Mouse (Mus musculus) hindbrain, embryonic 15.5 days (tissue): ENCODE results near the gene Mdk. TPM values are rescaled to one million over a fixed set of nuclear protein-coding genes. Genes with fewer than 3 reads are reported as not detected.

Source experiments
- ATAC-seq: fragments of 200-750 bp; cut with Nextera tagmentation; 2 replicates; pipeline ENCODE4 v1.8.0; 2017; ENCODE audit warnings: low read depth, moderate number of reproducible peaks, moderate TSS enrichment; ENCODE audit not compliant: low FRiP score
- H3K27ac ChIP-seq: fragments of 300-500 bp; sonication (generic); replicated peaks from 2 replicates; pipeline ENCODE4 v1.5.1; 2015; ENCODE audit warnings: mild to moderate bottlenecking, inconsistent platforms
- H3K27me3 ChIP-seq: fragments of 300-500 bp; sonication (generic); 2 replicates; pipeline ENCODE4 v1.6.1; 2015; ENCODE audit warnings: control low read depth, inconsistent platforms
- H3K36me3 ChIP-seq: fragments of 300-500 bp; sonication (generic); 2 replicates; pipeline ENCODE4 v1.6.1; 2015; ENCODE audit warnings: control low read depth, inconsistent platforms
- H3K4me1 ChIP-seq: fragments of 300-500 bp; sonication (generic); replicated peaks from 2 replicates; pipeline ENCODE4 v1.6.1; 2015; ENCODE audit warnings: control low read depth, inconsistent platforms
- H3K4me2 ChIP-seq: fragments of 300-500 bp; sonication (generic); 2 replicates; pipeline ENCODE4 v1.6.1; 2015; ENCODE audit warnings: moderate library complexity, mild to moderate bottlenecking, inconsistent platforms
- H3K4me3 ChIP-seq: fragments of 300-500 bp; sonication (generic); 2 replicates; pipeline ENCODE4 v1.5.1; 2015; ENCODE audit warnings: mild to moderate bottlenecking, inconsistent platforms
- H3K9ac ChIP-seq: fragments of 300-500 bp; sonication (generic); 2 replicates; pipeline ENCODE4 v1.6.1; 2015; ENCODE audit warnings: inconsistent platforms
- H3K9me3 ChIP-seq: fragments of 300-500 bp; sonication (generic); 2 replicates; pipeline ENCODE4 v1.6.1; 2016; ENCODE audit warnings: control low read depth, inconsistent platforms
- whole genome bisulfite sequencing: fragments of 180-500 bp; shearing (Covaris S2); methylation state at CpG from one replicate; pipeline ENCODE4 v1.1.7; 2015; 5-methylcytosine and 5-hydroxymethylcytosine counted together
- polyA plus RNA-seq: library from polyadenylated mRNA; unstranded; fragments of >200 nt; fragmentation: Nextera tagmentation; extraction: Ambion mirVana; gene quantifications from 2 replicates; pipeline ENCODE4 v1.2.1, GENCODE M21; 2015

The Mdk gene
- polyA plus RNA-seq, 1 experiment from 2014 or later, result 187 TPM

- Histone ChIP-seq H3K36me3 (peaks cover 21% of the 10 kb centered on the region; the same call in 1 of the 2 replicates), H3K4me2 (no peak overlapping the region), H3K4me3 (no peak overlapping the region), H3K27ac (no peak overlapping the region), H3K27me3 (no peaks in the 10 kb centered on the region), H3K9ac (no peak overlapping the region), H3K9me3 (no peaks in the 10 kb centered on the region), H3K4me1 (peaks cover 13% of the 10 kb centered on the region)
- ATAC-seq, result no peak
- WGBS, result 73% methylated on average over 6 of the region's 6 CpGs
These were observed 10.3 kb upstream of the Mdk start for GRCm38 (mm10) chr2:91942356-91942755.

- H3K4me1 ChIP-seq, result no peaks in the 10 kb centered on the region; the same call in 1 of the 2 replicates
- H3K9ac ChIP-seq, result no peak overlapping the region
- H3K4me2 ChIP-seq, result no peak overlapping the region
- H3K9me3 ChIP-seq, result no peaks in the 10 kb centered on the region
- WGBS, result 85% methylated on average over 15 of the region's 15 CpGs
- H3K4me3 ChIP-seq, result no peak overlapping the region
- H3K27ac ChIP-seq, result no peak overlapping the region
- no peaks in the 10 kb centered on the region for H3K27me3 ChIP-seq
- H3K36me3 ChIP-seq, result peaks cover 29% of the 10 kb centered on the region; the same call in 1 of the 2 replicates
- ATAC-seq, result no peak
These were observed 7.3 kb upstream of the Mdk start for GRCm38 (mm10) chr2:91939303-91939935.

- WGBS, result 89% methylated on average over 7 of the region's 7 CpGs
- Histone ChIP-seq H3K27me3 (no peaks in the 10 kb centered on the region), H3K9me3 (no peaks in the 10 kb centered on the region), H3K36me3 (peaks cover 29% of the 10 kb centered on the region; the same call in 1 of the 2 replicates), H3K4me1 (peaks cover 13% of the 10 kb centered on the region), H3K9ac (no peak overlapping the region), H3K27ac (no peak overlapping the region), H3K4me3 (no peak overlapping the region), H3K4me2 (no peak overlapping the region)
- ATAC-seq, result no peak
These were observed 4.1 kb upstream of the Mdk start for GRCm38 (mm10) chr2:91936154-91936553.

GRCm38 (mm10) chr2:91934826-91935525 lies 2.9 kb upstream of the Mdk start:
- Histone ChIP-seq H3K36me3 (peaks cover 28% of the 10 kb centered on the region; the same call in 1 of the 2 replicates), H3K4me3 (no peak overlapping the region), H3K9ac (no peak overlapping the region), H3K27me3 (no peaks in the 10 kb centered on the region), H3K27ac (no peak overlapping the region), H3K4me1 (peaks cover 25% of the 10 kb centered on the region), H3K4me2 (no peak overlapping the region), H3K9me3 (no peaks in the 10 kb centered on the region)
- WGBS, result 86% methylated on average over 9 of the region's 9 CpGs
- no peak for ATAC-seq

- H3K27ac ChIP-seq, result no peak overlapping the region
- no peaks in the 10 kb centered on the region for H3K9me3 ChIP-seq
- ATAC-seq, result no peak
- H3K4me1 ChIP-seq, result peaks cover 28% of the 10 kb centered on the region
- H3K36me3 ChIP-seq, result peaks cover 22% of the 10 kb centered on the region; the same call in 1 of the 2 replicates
- H3K4me3 ChIP-seq, result no peak overlapping the region
- H3K27me3 ChIP-seq, result no peaks in the 10 kb centered on the region
- no peak overlapping the region for H3K9ac ChIP-seq
- H3K4me2 ChIP-seq, result no peak overlapping the region
- WGBS, result 69% methylated on average over 8 of the region's 8 CpGs
These were observed 1.9 kb upstream of the Mdk start for GRCm38 (mm10) chr2:91934016-91934415.

GRCm38 (mm10) chr2:91933471-91933870 lies 1.4 kb upstream of the Mdk start:
- peaks cover 16% of the 10 kb centered on the region; the same call in 1 of the 2 replicates for H3K36me3 ChIP-seq
- H3K4me3 ChIP-seq, result no peak overlapping the region
- no peaks in the 10 kb centered on the region for H3K9me3 ChIP-seq
- H3K27me3 ChIP-seq, result no peaks in the 10 kb centered on the region
- no peak for ATAC-seq
- peaks cover 28% of the 10 kb centered on the region for H3K4me1 ChIP-seq
- no peak overlapping the region for H3K4me2 ChIP-seq
- no peak overlapping the region for H3K27ac ChIP-seq
- H3K9ac ChIP-seq, result no peak overlapping the region
- WGBS, result 37% methylated on average over 9 of the region's 9 CpGs

- peak overlapping the region; percentile 81; the same call in 1 of the 2 replicates for H3K4me2 ChIP-seq
- H3K27me3 ChIP-seq, result no peaks in the 10 kb centered on the region
- 18% methylated on average over 6 of the region's 6 CpGs for WGBS
- H3K9me3 ChIP-seq, result no peaks in the 10 kb centered on the region
- no peak overlapping the region for H3K4me3 ChIP-seq
- no peak overlapping the region for H3K9ac ChIP-seq
- ATAC-seq, result no peak
- H3K27ac ChIP-seq, result no peak overlapping the region
- H3K4me1 ChIP-seq, result peaks cover 32% of the 10 kb centered on the region
- peaks cover 11% of the 10 kb centered on the region; the same call in 1 of the 2 replicates for H3K36me3 ChIP-seq
These were observed 747 bp upstream of the Mdk start for GRCm38 (mm10) chr2:91932737-91933350.

- H3K27ac ChIP-seq, result peak overlapping the region; percentile 74
- under 1% methylated on average over 42 of the region's 50 CpGs for WGBS
- H3K9ac ChIP-seq, result peak overlapping the region; percentile 62
- peaks cover 33% of the 10 kb centered on the region for H3K4me1 ChIP-seq
- H3K9me3 ChIP-seq, result no peaks in the 10 kb centered on the region
- peak overlapping the region; percentile 81 for H3K4me2 ChIP-seq
- no peaks in the 10 kb centered on the region for H3K27me3 ChIP-seq
- H3K36me3 ChIP-seq, result peaks cover under 1% of the 10 kb centered on the region; the same call in 1 of the 2 replicates
- peak; percentile 78 for ATAC-seq
- peak overlapping the region; percentile 53 for H3K4me3 ChIP-seq
These were observed 553 bp downstream of the Mdk start for GRCm38 (mm10) chr2:91931328-91932159.

- H3K4me2 ChIP-seq, result peak overlapping the region; percentile 81
- peak overlapping the region; percentile 53 for H3K4me3 ChIP-seq
- no peaks in the 10 kb centered on the region for H3K27me3 ChIP-seq
- no peaks in the 10 kb centered on the region for H3K36me3 ChIP-seq
- H3K4me1 ChIP-seq, result peaks cover 33% of the 10 kb centered on the region
- WGBS, result 2% methylated on average over 23 of the region's 23 CpGs
- H3K9ac ChIP-seq, result peak overlapping the region; percentile 62
- H3K27ac ChIP-seq, result 0 out of 2 replicates have a peak overlapping the region, but pooled peaks have one; percentile 74
- no peak for ATAC-seq
- H3K9me3 ChIP-seq, result no peaks in the 10 kb centered on the region
These were observed 1.3 kb downstream of the Mdk start for GRCm38 (mm10) chr2:91930761-91931291.

- peak overlapping the region; percentile 53 for H3K4me3 ChIP-seq
- H3K27ac ChIP-seq, result no peak overlapping the region
- WGBS, result 7% methylated on average over 12 of the region's 12 CpGs
- no peak for ATAC-seq
- no peaks in the 10 kb centered on the region for H3K9me3 ChIP-seq
- H3K9ac ChIP-seq, result peak overlapping the region; percentile 62; the same call in 1 of the 2 replicates
- H3K27me3 ChIP-seq, result peaks cover 2% of the 10 kb centered on the region; the same call in 1 of the 2 replicates
- peak overlapping the region; percentile 81 for H3K4me2 ChIP-seq
- H3K36me3 ChIP-seq, result no peaks in the 10 kb centered on the region
- peaks cover 33% of the 10 kb centered on the region for H3K4me1 ChIP-seq
These were observed 2.2 kb downstream of the Mdk start for GRCm38 (mm10) chr2:91929936-91930335.

GRCm38 (mm10) chr2:91929455-91929854 lies 2.6 kb downstream of the Mdk start:
- no peak overlapping the region for H3K27ac ChIP-seq
- no peaks in the 10 kb centered on the region for H3K9me3 ChIP-seq
- H3K4me1 ChIP-seq, result peaks cover 33% of the 10 kb centered on the region
- no peak for ATAC-seq
- 51% methylated on average over 3 of the region's 3 CpGs for WGBS
- peak overlapping the region; percentile 53; the same call in 1 of the 2 replicates for H3K4me3 ChIP-seq
- no peak overlapping the region for H3K9ac ChIP-seq
- no peaks in the 10 kb centered on the region for H3K36me3 ChIP-seq
- peaks cover 7% of the 10 kb centered on the region for H3K27me3 ChIP-seq
- H3K4me2 ChIP-seq, result peak overlapping the region; percentile 81
